Mouse (Mus musculus): Measurements from ENCODE around the gene Gdf15.

Gdf15 gene

GRCm38 (mm10) chr8:70657214-70657613, 25.0 kb upstream of the Gdf15 start:
- in situ Hi-C loops (cut with MboI, MseI), result loop anchor here (5.0 kb wide), 1 partner anchor 45 kb away; no protein-coding TSS in a partner anchor

GRCm38 (mm10) chr8:70656193-70656790, 24.0 kb upstream of the Gdf15 start:
- in situ Hi-C loops (cut with MboI, MseI), result loop anchor here (5.0 kb wide), 1 partner anchor 44 kb away; no protein-coding TSS in a partner anchor

- in situ Hi-C loops (cut with MboI, MseI), result loop anchor here (5.0 kb wide), 1 partner anchor 43 kb away; no protein-coding TSS in a partner anchor
Observed at GRCm38 (mm10) chr8:70655469-70655868, 23.2 kb upstream of the Gdf15 start.

GRCm38 (mm10) chr8:70654121-70654520, 21.9 kb upstream of the Gdf15 start:
- in situ Hi-C loops (cut with MboI, MseI), result no loop called here

GRCm38 (mm10) chr8:70653226-70653625, 21.0 kb upstream of the Gdf15 start:
- in situ Hi-C loops (cut with MboI, MseI), result no loop called here

GRCm38 (mm10) chr8:70650351-70650750, 18.1 kb upstream of the Gdf15 start:
- in situ Hi-C loops (cut with MboI, MseI), result no loop called here

- in situ Hi-C loops (cut with MboI, MseI), result no loop called here
Observed at GRCm38 (mm10) chr8:70649324-70649723, 17.1 kb upstream of the Gdf15 start.

GRCm38 (mm10) chr8:70648921-70649320, 16.7 kb upstream of the Gdf15 start:
- in situ Hi-C loops (cut with MboI, MseI), result no loop called here

GRCm38 (mm10) chr8:70648164-70648442, 15.8 kb upstream of the Gdf15 start:
- in situ Hi-C loops (cut with MboI, MseI), result no loop called here

GRCm38 (mm10) chr8:70647343-70648163, 15.3 kb upstream of the Gdf15 start:
- in situ Hi-C loops (cut with MboI, MseI), result no loop called here

GRCm38 (mm10) chr8:70646775-70647174, 14.5 kb upstream of the Gdf15 start:
- in situ Hi-C loops (cut with MboI, MseI), result no loop called here

GRCm38 (mm10) chr8:70646369-70646768, 14.1 kb upstream of the Gdf15 start:
- in situ Hi-C loops (cut with MboI, MseI), result no loop called here

GRCm38 (mm10) chr8:70645501-70646224, 13.4 kb upstream of the Gdf15 start:
- in situ Hi-C loops (cut with MboI, MseI), result no loop called here

GRCm38 (mm10) chr8:70644065-70644464, 11.8 kb upstream of the Gdf15 start:
- in situ Hi-C loops (cut with MboI, MseI), result no loop called here

- in situ Hi-C loops (cut with MboI, MseI), result no loop called here
Observed at GRCm38 (mm10) chr8:70643019-70643418, 10.8 kb upstream of the Gdf15 start.

- in situ Hi-C loops (cut with MboI, MseI), result no loop called here
Observed at GRCm38 (mm10) chr8:70638752-70639151, 6.5 kb upstream of the Gdf15 start.

- in situ Hi-C loops (cut with MboI, MseI), result no loop called here
Observed at GRCm38 (mm10) chr8:70636838-70637237, 4.6 kb upstream of the Gdf15 start.

GRCm38 (mm10) chr8:70635527-70635926, 3.3 kb upstream of the Gdf15 start:
- in situ Hi-C loops (cut with MboI, MseI), result no loop called here

GRCm38 (mm10) chr8:70634066-70634465, 1.8 kb upstream of the Gdf15 start:
- in situ Hi-C loops (cut with MboI, MseI), result no loop called here

- in situ Hi-C loops (cut with MboI, MseI), result no loop called here
Observed at GRCm38 (mm10) chr8:70631436-70631835, 820 bp downstream of the Gdf15 start.

GRCm38 (mm10) chr8:70630532-70631381, 1.5 kb downstream of the Gdf15 start:
- in situ Hi-C loops (cut with MboI, MseI), result no loop called here

Data from regulatory T cell (primary cell).